Mouse (Mus musculus) cerebellum, postnatal 14 days (tissue): ENCODE measurements at regions not wholly inside any gene's neighbourhood (a gene's known extent, or its start where the extent isn't known, plus 50 kb on each side); places are given as distances from the start of the nearest gene placed in this dataset.

Source experiments
- DNase-seq, 2 experiments: peaks; one replicate each; pipeline ENCODE4 v3.0.0; 2021; ENCODE audit warnings: mixed read lengths in 2 of 2

DNA sequence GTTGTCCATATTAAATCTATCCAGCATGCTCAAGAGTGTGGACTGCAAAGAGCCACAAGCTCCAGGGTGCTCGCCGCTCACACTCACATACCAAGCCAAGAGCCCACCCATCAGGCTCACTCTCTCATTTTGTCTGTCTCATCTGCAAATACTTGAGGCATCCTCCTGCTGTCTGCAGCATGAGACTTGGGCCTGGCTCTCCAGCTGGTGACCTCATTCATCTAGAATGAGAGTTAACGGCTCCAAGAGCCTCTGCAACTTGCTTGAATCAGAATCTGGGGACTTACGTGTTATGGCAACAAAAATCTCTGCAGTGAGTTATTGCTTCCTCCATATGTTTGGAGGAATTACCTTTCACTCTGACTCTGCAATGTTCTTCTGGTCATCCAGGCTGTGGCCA, 51.7 kb upstream of the Cdh4 start:
- no peak for DNase-seq

DNA sequence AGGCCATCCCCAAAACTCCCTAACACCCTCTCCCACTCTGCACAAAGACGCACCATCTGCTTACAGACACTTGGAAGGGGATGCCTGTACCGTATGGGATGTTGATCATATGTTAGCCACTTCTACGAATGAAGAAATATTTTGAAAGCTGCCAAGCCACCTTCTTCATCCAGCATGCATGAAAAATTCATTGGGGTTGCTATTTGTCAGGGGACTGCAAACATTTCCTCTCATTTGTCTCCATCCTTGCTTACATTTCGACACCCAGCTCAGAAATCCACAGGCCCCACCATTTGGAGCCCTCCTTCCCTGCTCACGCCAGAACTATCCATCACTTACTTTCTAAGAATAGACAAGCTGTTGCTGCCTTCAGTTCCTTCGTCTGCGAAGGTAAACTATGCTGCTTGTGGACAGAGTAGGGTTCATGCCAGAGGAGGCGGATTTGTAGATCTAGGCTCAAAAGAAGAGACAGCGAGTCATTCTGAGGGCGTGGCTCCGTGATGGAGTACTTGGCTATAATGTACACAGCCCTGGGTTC, 51.2 kb upstream of the Cdh4 start:
- DNase-seq = no peak
